Mouse (Mus musculus) splenic B cell, adult 2 months (primary cell): ENCODE results near the gene Olfr513.

Source experiments
- DNase-seq: peaks from one replicate; pipeline ENCODE4 v3.0.0-alpha.2; 2011; ENCODE audit warnings: low read depth, low spot score
- H3K27me3 ChIP-seq: 2 replicates; pipeline ENCODE4 v1.6.1; 2012; ENCODE audit warnings: mild to moderate bottlenecking, low read length, moderate library complexity, mixed read lengths; ENCODE audit not compliant: control insufficient read depth, poor library complexity, insufficient read depth, severe bottlenecking
- H3K36me3 ChIP-seq: 2 replicates; pipeline ENCODE4 v1.6.1; 2012; ENCODE audit warnings: mild to moderate bottlenecking, low read length, moderate library complexity, mixed read lengths; ENCODE audit not compliant: control insufficient read depth, poor library complexity, insufficient read depth, severe bottlenecking

Olfr513 gene

DNA sequence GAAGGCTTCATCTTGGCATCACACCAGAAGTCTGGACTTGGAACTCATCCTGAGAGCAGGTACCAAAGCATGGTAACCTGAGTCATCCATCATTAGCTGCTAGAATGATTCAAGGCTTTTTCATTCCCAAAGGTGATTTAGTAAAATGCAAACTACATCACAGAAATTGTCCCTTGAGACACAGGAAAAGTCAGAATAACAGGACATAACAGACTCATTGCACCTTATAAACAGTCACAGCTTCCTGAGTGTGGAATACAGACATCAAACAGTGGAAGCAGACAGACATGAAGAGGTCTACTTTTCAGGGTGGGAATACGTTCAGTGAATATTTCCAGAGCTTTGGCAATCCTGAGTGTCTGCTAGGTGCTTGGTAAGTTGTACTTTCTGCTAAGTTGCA lies at the start of gene Olfr513:
Olfr513 (plus strand) TSS at position 301 of the 400 bp plus-strand sequence.
- Histone ChIP-seq H3K36me3 (no peaks in the 10 kb centered on the region), H3K27me3 (no peaks in the 10 kb centered on the region)
- no peak for DNase-seq

GRCm38 (mm10) chr7:108713020-108713419 lies 37.8 kb upstream of the Olfr513 start, which contains the start of gene Olfr512:
Olfr512 (plus strand) TSS chr7:108713320.
- H3K36me3 ChIP-seq: no peaks in the 10 kb centered on the region
- DNase-seq: no peak
- H3K27me3 ChIP-seq: no peaks in the 10 kb centered on the region

DNA sequence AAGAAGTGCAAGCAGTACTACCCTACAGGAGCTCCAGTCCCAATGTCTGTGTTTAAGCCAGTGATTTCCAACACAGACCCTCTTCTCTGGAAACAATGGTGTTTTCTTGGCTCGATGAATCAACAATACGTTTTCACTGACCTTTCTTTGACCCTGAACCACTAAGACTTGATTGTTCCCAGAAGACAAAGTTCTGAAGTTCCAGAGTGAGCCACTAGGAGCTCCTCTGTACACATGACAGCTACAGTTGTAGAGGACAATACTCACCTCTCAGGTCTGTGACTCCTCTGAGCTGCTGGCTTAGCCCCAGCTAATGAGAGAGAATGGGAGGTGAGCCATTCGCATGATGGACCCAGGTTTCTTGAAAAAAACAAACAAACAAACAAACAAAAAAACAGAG lies 9.6 kb downstream of the Olfr513 start:
- no peaks in the 10 kb centered on the region for H3K27me3 ChIP-seq
- DNase-seq: no peak
- H3K36me3 ChIP-seq: no peaks in the 10 kb centered on the region

DNA sequence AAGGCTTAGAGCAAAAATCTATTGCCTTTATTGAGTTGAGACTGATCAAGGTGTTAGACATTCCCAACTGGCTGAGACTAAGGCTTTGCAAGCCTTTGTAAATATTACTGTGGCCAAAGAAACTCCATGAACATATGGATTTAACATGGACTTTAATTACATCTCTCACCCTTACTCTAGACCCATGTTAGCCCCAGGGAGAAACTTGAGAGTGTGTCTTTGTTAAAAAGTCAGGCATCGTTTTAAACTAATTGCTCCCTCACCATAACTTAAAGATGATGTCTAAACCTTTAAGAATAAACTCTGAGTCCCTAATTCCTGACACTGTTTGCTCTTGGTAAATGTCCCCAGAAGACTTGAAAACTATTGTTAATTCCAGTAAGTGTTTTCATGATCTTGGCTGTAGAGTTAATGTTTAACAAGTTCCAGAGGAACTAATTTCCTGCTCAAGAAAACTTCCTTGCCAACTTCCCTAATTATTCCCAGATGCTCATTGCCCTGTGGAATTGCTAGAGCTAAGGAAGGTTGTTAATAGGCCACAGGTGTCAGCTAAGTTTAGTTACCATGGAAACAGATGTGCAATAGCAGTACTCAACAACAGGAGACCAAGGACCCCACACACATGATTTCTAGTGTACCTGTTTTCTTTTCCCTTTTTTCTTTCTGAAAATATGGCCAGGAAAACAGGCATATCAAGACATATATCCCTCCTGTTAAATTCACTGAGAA lies 46.6 kb downstream of the Olfr513 start:
- no peak for DNase-seq
- Histone ChIP-seq H3K36me3 (no peaks in the 10 kb centered on the region), H3K27me3 (no peaks in the 10 kb centered on the region)
